Mouse (Mus musculus): ENCODE measurements around the gene Olfr153. TPM values are rescaled to one million over a fixed set of nuclear protein-coding genes. Genes with fewer than 3 reads are reported as not detected.
"Not testable (repeated sequence)": the region's sequence is repeated elsewhere in the genome, so short reads cannot be mapped to it uniquely, and the experiment has no call there.

Olfr153 gene
- polyA plus RNA-seq, 1 experiment from 2014 or later = not detected

- H3K27ac ChIP-seq (ENCODE audit: low read length) = no peak overlapping the region
- no peak overlapping the region for H3K4me2 ChIP-seq (ENCODE audit: low read length)
- H3K9ac ChIP-seq (ENCODE audit: low read depth, low read length) = no peak overlapping the region
- H3K4me3 ChIP-seq (ENCODE audit: low read depth, low read length) = no peak overlapping the region
- no peaks in the 10 kb centered on the region for H3K9me3 ChIP-seq (replicated peaks; ENCODE audit: control insufficient read depth, low read length, poor library complexity, severe bottlenecking)
- no peaks in the 10 kb centered on the region for H3K27me3 ChIP-seq (ENCODE audit: control insufficient read depth, insufficient read depth, low read depth, low read length)
- H3K36me3 ChIP-seq (ENCODE audit: control insufficient read depth, insufficient read depth, low read length) = no peaks in the 10 kb centered on the region
- 63% methylated on average over 2 of the region's 2 CpGs for WGBS
- no peak for ATAC-seq
- H3K4me1 ChIP-seq (ENCODE audit: control insufficient read depth, insufficient read depth, low read length) = no peaks in the 10 kb centered on the region
These were observed 3.2 kb downstream of the Olfr153 start for GRCm38 (mm10) chr2:87534826-87535225.

GRCm38 (mm10) chr2:87545442-87545841, 13.8 kb downstream of the Olfr153 start, which contains the start of gene Olfr1128:
Gene Olfr1128 (minus strand): TSS chr2:87545542.
- 96% methylated on average over 1 of the region's 1 CpGs for WGBS
- H3K9ac ChIP-seq (ENCODE audit: low read depth, low read length) = no peak within 1 kb of the TSS
- H3K9me3 ChIP-seq (replicated peaks; ENCODE audit: control insufficient read depth, low read length, poor library complexity, severe bottlenecking) = no peaks in the 10 kb centered on the region
- H3K4me1 ChIP-seq (ENCODE audit: control insufficient read depth, insufficient read depth, low read length) = no peaks in the 10 kb centered on the region
- no peak within 1 kb of the TSS for H3K27ac ChIP-seq (ENCODE audit: low read length)
- no peak for ATAC-seq
- no peaks in the 10 kb centered on the region for H3K36me3 ChIP-seq (ENCODE audit: control insufficient read depth, insufficient read depth, low read length)
- H3K4me3 ChIP-seq (ENCODE audit: low read depth, low read length) = no peak within 1 kb of the TSS
- no peaks in the 10 kb centered on the region for H3K27me3 ChIP-seq (ENCODE audit: control insufficient read depth, insufficient read depth, low read depth, low read length)
- H3K4me2 ChIP-seq (ENCODE audit: low read length) = no peak within 1 kb of the TSS

GRCm38 (mm10) chr2:87573602-87574001, 42.0 kb downstream of the Olfr153 start, which contains the start of gene Olfr1129:
Gene Olfr1129 (plus strand): TSS chr2:87573902.
- H3K27ac ChIP-seq (ENCODE audit: low read length); H3K4me1 ChIP-seq (ENCODE audit: control insufficient read depth, insufficient read depth, low read length); H3K27me3 ChIP-seq (ENCODE audit: control insufficient read depth, insufficient read depth, low read depth, low read length); H3K9ac ChIP-seq (ENCODE audit: low read depth, low read length); H3K4me3 ChIP-seq (ENCODE audit: low read depth, low read length); ATAC-seq; H3K36me3 ChIP-seq (ENCODE audit: control insufficient read depth, insufficient read depth, low read length); H3K9me3 ChIP-seq (replicated peaks; ENCODE audit: control insufficient read depth, low read length, poor library complexity, severe bottlenecking); H3K4me2 ChIP-seq (ENCODE audit: low read length): not testable (repeated sequence)
- WGBS = 70% methylated on average over 1 of the region's 1 CpGs

Other genes starting within 250 kb of the Olfr153 start
- gene Olfr1118, start 224.2 kb upstream of the Olfr153 start, polyA plus RNA-seq (2015; fragmentation: Nextera tagmentation; extraction: Ambion mirVana) = not detected in 2 replicates
- gene Olfr1120, start 177.0 kb upstream of the Olfr153 start, polyA plus RNA-seq (2015; fragmentation: Nextera tagmentation; extraction: Ambion mirVana) = not detected in 2 replicates
- gene Olfr1121, start 161.9 kb upstream of the Olfr153 start, polyA plus RNA-seq (2015; fragmentation: Nextera tagmentation; extraction: Ambion mirVana) = not detected in 2 replicates
- gene Olfr1122, start 145.9 kb upstream of the Olfr153 start, polyA plus RNA-seq (2015; fragmentation: Nextera tagmentation; extraction: Ambion mirVana) = not detected in 2 replicates
- not detected in 2 replicates for gene Olfr1123, start 115.2 kb upstream of the Olfr153 start, polyA plus RNA-seq (2015; fragmentation: Nextera tagmentation; extraction: Ambion mirVana)
- 0.08 TPM in 1 of 2 replicates, not detected in the other for gene Olfr1124, start 101.5 kb upstream of the Olfr153 start, polyA plus RNA-seq (2015; fragmentation: Nextera tagmentation; extraction: Ambion mirVana)
- not detected in 2 replicates for gene Olfr1126, start 77.8 kb upstream of the Olfr153 start, polyA plus RNA-seq (2015; fragmentation: Nextera tagmentation; extraction: Ambion mirVana)
- gene Pramel7, start 34.7 kb upstream of the Olfr153 start, polyA plus RNA-seq (2015; fragmentation: Nextera tagmentation; extraction: Ambion mirVana) = not detected in 2 replicates
- gene Pramel6, start 25.2 kb upstream of the Olfr153 start, polyA plus RNA-seq (2015; fragmentation: Nextera tagmentation; extraction: Ambion mirVana) = not detected in 2 replicates
- gene Olfr1128, start 13.7 kb downstream of the Olfr153 start, polyA plus RNA-seq (2015; fragmentation: Nextera tagmentation; extraction: Ambion mirVana) = not detected in 2 replicates
- not detected in 2 replicates for gene Olfr1129, start 42.1 kb downstream of the Olfr153 start, polyA plus RNA-seq (2015; fragmentation: Nextera tagmentation; extraction: Ambion mirVana)
- not detected in 2 replicates for gene Olfr1130, start 74.4 kb downstream of the Olfr153 start, polyA plus RNA-seq (2015; fragmentation: Nextera tagmentation; extraction: Ambion mirVana)
- not detected in 2 replicates for gene Olfr1131, start 95.3 kb downstream of the Olfr153 start, polyA plus RNA-seq (2015; fragmentation: Nextera tagmentation; extraction: Ambion mirVana)
- not detected in 2 replicates for gene Olfr1132, start 105.7 kb downstream of the Olfr153 start, polyA plus RNA-seq (2015; fragmentation: Nextera tagmentation; extraction: Ambion mirVana)
- not detected in 2 replicates for gene Olfr1133, start 115.6 kb downstream of the Olfr153 start, polyA plus RNA-seq (2015; fragmentation: Nextera tagmentation; extraction: Ambion mirVana)
- gene Olfr1134, start 126.7 kb downstream of the Olfr153 start, polyA plus RNA-seq (2015; fragmentation: Nextera tagmentation; extraction: Ambion mirVana) = not detected in 2 replicates
- not detected in 2 replicates for gene Olfr1135, start 141.9 kb downstream of the Olfr153 start, polyA plus RNA-seq (2015; fragmentation: Nextera tagmentation; extraction: Ambion mirVana)
- gene Olfr1136, start 162.2 kb downstream of the Olfr153 start, polyA plus RNA-seq (2015; fragmentation: Nextera tagmentation; extraction: Ambion mirVana) = not detected in 2 replicates
- gene Olfr1137, start 181.4 kb downstream of the Olfr153 start, polyA plus RNA-seq (2015; fragmentation: Nextera tagmentation; extraction: Ambion mirVana) = not detected in 2 replicates
- gene Olfr1138, start 208.2 kb downstream of the Olfr153 start, polyA plus RNA-seq (2015; fragmentation: Nextera tagmentation; extraction: Ambion mirVana) = not detected in 2 replicates
- gene Olfr1140, start 212.0 kb downstream of the Olfr153 start, polyA plus RNA-seq (2015; fragmentation: Nextera tagmentation; extraction: Ambion mirVana) = not detected in 2 replicates
- gene Olfr1141, start 222.2 kb downstream of the Olfr153 start, polyA plus RNA-seq (2015; fragmentation: Nextera tagmentation; extraction: Ambion mirVana) = not detected in 2 replicates
- gene Olfr152, start 247.7 kb downstream of the Olfr153 start, polyA plus RNA-seq (2015; fragmentation: Nextera tagmentation; extraction: Ambion mirVana) = not detected in 2 replicates

Data from midbrain, embryonic 16.5 days (tissue).